Mouse (Mus musculus) heart, embryonic 12.5 days (tissue): ENCODE data around the gene Bcam. TPM values are rescaled to one million over a fixed set of nuclear protein-coding genes. Genes with fewer than 3 reads are reported as not detected.

Experiments
- ATAC-seq: fragments of 200-750 bp; cut with Nextera tagmentation; 2 replicates; pipeline ENCODE4 v1.8.0; 2017; ENCODE audit warnings: moderate TSS enrichment, moderate library complexity; ENCODE audit not compliant: insufficient number of reproducible peaks, low FRiP score
- H3K27ac ChIP-seq: fragments of 300-500 bp; sonication (generic); 2 replicates; pipeline ENCODE4 v1.5.1; 2016; ENCODE audit warnings: mild to moderate bottlenecking, moderate library complexity; ENCODE audit not compliant: poor library complexity, severe bottlenecking
- H3K27me3 ChIP-seq: fragments of 300-500 bp; sonication (generic); replicated peaks from 2 replicates; pipeline ENCODE4 v1.6.1; 2016; ENCODE audit warnings: mild to moderate bottlenecking, moderate library complexity
- H3K36me3 ChIP-seq: fragments of 300-500 bp; sonication (generic); 2 replicates; pipeline ENCODE4 v1.6.1; 2016; ENCODE audit warnings: mild to moderate bottlenecking, moderate library complexity
- H3K4me1 ChIP-seq: fragments of 300-500 bp; sonication (generic); replicated peaks from 2 replicates; pipeline ENCODE4 v1.6.1; 2016; ENCODE audit warnings: mild to moderate bottlenecking
- H3K4me2 ChIP-seq: fragments of 300-500 bp; sonication (generic); 2 replicates; pipeline ENCODE4 v1.6.1; 2016; ENCODE audit warnings: mild to moderate bottlenecking, moderate library complexity
- H3K4me3 ChIP-seq: fragments of 300-500 bp; sonication (generic); 2 replicates; pipeline ENCODE4 v1.5.1; 2016; ENCODE audit warnings: mild to moderate bottlenecking
- H3K9ac ChIP-seq: fragments of 300-500 bp; sonication (generic); 2 replicates; pipeline ENCODE4 v1.6.1; 2016; ENCODE audit warnings: mild to moderate bottlenecking, moderate library complexity
- H3K9me3 ChIP-seq: fragments of 300-500 bp; sonication (generic); replicated peaks from 2 replicates; pipeline ENCODE4 v1.6.1; 2016; ENCODE audit warnings: mild to moderate bottlenecking, moderate library complexity
- WGBS: fragments of 180-500 bp; shearing (Covaris S2); methylation state at CpG from one replicate; pipeline ENCODE4 v1.1.7; 2016; 5-methylcytosine and 5-hydroxymethylcytosine counted together
- polyA plus RNA-seq: library from polyadenylated mRNA; unstranded; fragments of >200 nt; fragmentation: Nextera tagmentation; extraction: Ambion mirVana; gene quantifications from 2 replicates; pipeline ENCODE4 v1.2.1, GENCODE M21; 2016

Gene Bcam
- polyA plus RNA-seq, 1 experiment from 2014 or later = 232 TPM

DNA sequence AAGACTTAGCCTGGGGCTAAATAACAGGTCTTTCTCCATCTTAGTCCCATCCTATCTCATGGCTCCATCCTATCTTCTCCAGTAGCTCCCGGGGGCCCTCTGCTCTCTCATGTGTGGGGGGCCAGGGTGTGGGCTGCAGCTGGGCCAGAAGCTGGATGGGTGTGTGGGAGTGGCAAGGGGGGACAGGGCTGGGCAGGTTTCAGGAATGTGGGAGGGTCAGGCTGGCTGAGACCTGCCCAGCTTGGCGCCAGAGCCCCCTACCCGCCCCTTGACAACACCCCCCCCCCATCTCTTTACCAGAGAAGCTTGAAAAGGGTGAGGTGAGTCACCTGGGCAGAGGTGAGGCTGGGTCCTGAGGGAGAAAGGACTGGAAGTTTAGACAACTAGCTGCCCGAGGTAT, 1.8 kb downstream of the Bcam start:
- peak overlapping the region; percentile 85 for H3K4me2 ChIP-seq

DNA sequence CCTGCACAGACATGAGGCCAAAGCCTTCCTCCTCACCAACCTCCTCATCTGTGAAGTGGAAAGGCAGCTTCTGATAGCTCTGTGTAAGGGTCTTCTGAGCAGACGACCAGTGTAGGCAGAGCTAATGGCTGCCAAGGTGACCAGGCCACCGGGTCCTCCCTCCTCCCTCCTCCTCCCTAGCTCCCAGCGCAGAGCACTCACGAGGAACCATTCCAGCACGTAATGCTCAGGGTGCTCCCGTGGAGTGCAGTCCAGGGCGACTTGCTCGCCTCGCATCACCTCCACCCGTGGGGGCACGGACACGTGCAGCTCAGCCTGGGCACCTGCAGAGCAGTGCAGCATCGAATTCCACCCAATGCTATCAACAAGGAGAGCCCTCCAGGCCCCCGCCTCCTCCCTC, 2.6 kb downstream of the Bcam start:
- peak overlapping the region; percentile 83 for H3K9ac ChIP-seq
- ATAC-seq = no peak
- H3K27ac ChIP-seq = peak overlapping the region; percentile 35; the same call in 1 of the 2 replicates
- 52% methylated on average over 14 of the region's 14 CpGs for WGBS
- peak overlapping the region; percentile 85 for H3K4me2 ChIP-seq
- no peaks in the 10 kb centered on the region for H3K27me3 ChIP-seq
- H3K9me3 ChIP-seq = no peaks in the 10 kb centered on the region
- H3K36me3 ChIP-seq = peaks cover 41% of the 10 kb centered on the region
- peak overlapping the region; percentile 71 for H3K4me3 ChIP-seq
- peaks cover 34% of the 10 kb centered on the region for H3K4me1 ChIP-seq

More for the DNA sequence above, 1.8 kb downstream of the Bcam start:
- Histone ChIP-seq H3K4me3 (peak overlapping the region; percentile 71), H3K4me1 (peaks cover 31% of the 10 kb centered on the region), H3K36me3 (peaks cover 33% of the 10 kb centered on the region), H3K9me3 (no peaks in the 10 kb centered on the region), H3K27me3 (no peaks in the 10 kb centered on the region), H3K9ac (peak overlapping the region; percentile 83), H3K27ac (peak overlapping the region; percentile 62; the same call in 1 of the 2 replicates)
- 19% methylated on average over 4 of the region's 4 CpGs for WGBS
- no peak for ATAC-seq

DNA sequence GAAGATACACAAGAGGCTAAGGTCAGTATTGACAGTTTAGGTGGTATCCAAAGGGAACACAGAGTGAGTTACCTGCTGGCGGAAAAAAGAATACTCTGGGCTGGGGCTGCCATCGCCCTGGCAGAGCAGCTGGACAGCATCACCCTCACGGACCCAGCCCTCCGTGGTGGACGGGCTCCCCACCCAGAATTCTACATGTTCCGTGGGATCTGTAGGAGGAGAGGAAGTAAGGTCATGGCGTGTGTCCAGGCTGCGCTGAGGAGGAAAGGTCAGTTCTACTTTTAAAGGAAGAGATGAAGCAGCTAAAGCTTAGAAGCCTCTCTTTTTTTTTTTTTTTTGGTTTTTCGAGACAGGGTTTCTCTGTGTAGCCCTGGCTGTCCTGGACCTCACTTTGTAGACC, 6.2 kb downstream of the Bcam start:
- no peaks in the 10 kb centered on the region for H3K9me3 ChIP-seq
- no peak overlapping the region for H3K4me3 ChIP-seq
- peaks cover 47% of the 10 kb centered on the region for H3K4me1 ChIP-seq
- H3K36me3 ChIP-seq = peaks cover 65% of the 10 kb centered on the region
- no peaks in the 10 kb centered on the region for H3K27me3 ChIP-seq
- H3K27ac ChIP-seq = no peak overlapping the region
- H3K9ac ChIP-seq = no peak overlapping the region
- no peak for ATAC-seq
- WGBS = 92% methylated on average over 9 of the region's 9 CpGs
- H3K4me2 ChIP-seq = no peak overlapping the region

DNA sequence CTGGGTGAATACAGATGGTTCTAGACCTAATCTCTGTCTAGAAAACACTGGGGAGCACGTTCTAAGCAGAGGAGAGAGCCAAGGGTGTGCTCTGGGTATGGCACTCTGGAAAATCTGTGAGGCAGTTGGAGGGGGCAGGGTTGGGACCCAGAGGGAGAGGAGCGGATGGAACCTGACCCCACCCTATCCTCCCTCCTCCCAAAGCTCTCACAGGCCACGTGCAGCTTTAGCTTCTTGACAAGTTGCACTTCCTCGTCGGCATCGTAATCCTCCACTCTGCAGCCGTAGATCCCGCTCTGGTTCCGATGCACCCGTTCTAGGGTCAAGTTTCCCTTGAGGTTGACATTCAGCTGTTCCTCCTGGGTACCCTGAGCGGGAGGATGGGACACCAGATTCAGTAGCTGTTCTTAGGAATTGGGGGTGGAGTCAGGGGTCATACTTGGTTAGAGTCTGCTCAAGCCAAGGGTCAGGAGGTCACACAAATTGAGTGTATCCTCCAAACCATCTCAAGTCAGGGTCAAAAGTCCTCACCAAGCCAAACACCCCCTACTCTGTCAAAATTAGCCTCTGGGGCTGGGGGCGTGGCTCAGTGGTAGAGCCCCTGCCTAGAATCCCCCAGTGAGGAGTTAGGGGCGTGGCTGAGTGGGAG, 6.9 kb downstream of the Bcam start:
- H3K27ac ChIP-seq = no peak overlapping the region
- H3K4me2 ChIP-seq = no peak overlapping the region
- H3K9ac ChIP-seq = no peak overlapping the region
- H3K27me3 ChIP-seq = no peaks in the 10 kb centered on the region
- H3K9me3 ChIP-seq = no peaks in the 10 kb centered on the region
- no peak for ATAC-seq
- H3K4me3 ChIP-seq = no peak overlapping the region
- WGBS = 84% methylated on average over 13 of the region's 13 CpGs
- peaks cover 72% of the 10 kb centered on the region for H3K36me3 ChIP-seq
- peaks cover 42% of the 10 kb centered on the region for H3K4me1 ChIP-seq

DNA sequence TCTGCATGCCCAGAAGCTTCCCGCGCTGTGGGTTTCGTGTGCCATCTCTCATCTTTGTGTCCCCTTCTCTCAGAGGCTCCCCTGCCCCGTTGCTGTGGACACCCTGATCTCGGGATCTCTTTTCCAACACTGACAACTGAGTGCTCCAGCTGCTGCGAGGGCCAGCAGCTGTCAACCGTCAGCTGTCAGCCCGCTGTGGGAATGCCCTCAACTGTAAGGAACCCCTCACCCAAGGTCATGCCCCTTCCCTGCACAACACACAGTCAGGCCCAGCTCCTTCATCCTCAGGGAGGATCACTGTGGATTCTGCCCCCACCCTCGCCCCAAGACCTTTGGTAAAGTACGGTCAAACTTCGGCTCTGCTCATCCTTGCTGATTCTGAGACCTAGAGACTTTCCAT, 8.5 kb downstream of the Bcam start:
- no peak for ATAC-seq
- 0 out of 2 replicates have a peak overlapping the region, but pooled peaks have one; percentile 7 for H3K9ac ChIP-seq
- H3K4me1 ChIP-seq = peaks cover 39% of the 10 kb centered on the region
- H3K4me3 ChIP-seq = no peak overlapping the region
- peak overlapping the region; percentile 61 for H3K27ac ChIP-seq
- WGBS = 36% methylated on average over 11 of the region's 11 CpGs
- peaks cover 81% of the 10 kb centered on the region for H3K36me3 ChIP-seq
- no peaks in the 10 kb centered on the region for H3K9me3 ChIP-seq
- H3K27me3 ChIP-seq = no peaks in the 10 kb centered on the region
- no peak overlapping the region for H3K4me2 ChIP-seq

DNA sequence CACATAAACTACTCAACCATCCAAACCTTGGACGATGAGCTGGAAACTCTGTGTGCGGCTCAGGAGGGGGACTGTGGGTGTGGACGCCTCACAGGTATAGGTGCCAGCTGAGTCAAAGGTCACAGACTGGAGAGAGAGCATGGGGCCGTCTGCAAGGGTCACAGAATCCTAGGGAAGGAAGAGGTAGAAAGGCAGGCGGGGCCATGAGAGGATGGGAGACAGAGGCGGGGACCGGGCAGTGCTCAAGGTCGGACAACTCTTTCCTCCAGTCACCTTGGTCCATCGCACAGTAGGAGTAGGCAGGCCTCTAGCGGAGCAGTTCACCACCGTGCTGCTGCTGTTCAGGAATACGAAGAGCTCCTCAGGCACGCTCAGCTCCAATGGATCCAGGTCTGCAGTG, 10.8 kb downstream of the Bcam start:
- H3K36me3 ChIP-seq = peaks cover 61% of the 10 kb centered on the region
- no peaks in the 10 kb centered on the region for H3K27me3 ChIP-seq
- no peak for ATAC-seq
- no peak overlapping the region for H3K4me3 ChIP-seq
- H3K4me2 ChIP-seq = no peak overlapping the region
- H3K9me3 ChIP-seq = no peaks in the 10 kb centered on the region
- no peak overlapping the region for H3K9ac ChIP-seq
- H3K27ac ChIP-seq = peak overlapping the region; percentile 55
- WGBS = 70% methylated on average over 13 of the region's 13 CpGs
- H3K4me1 ChIP-seq = peaks cover 62% of the 10 kb centered on the region

DNA sequence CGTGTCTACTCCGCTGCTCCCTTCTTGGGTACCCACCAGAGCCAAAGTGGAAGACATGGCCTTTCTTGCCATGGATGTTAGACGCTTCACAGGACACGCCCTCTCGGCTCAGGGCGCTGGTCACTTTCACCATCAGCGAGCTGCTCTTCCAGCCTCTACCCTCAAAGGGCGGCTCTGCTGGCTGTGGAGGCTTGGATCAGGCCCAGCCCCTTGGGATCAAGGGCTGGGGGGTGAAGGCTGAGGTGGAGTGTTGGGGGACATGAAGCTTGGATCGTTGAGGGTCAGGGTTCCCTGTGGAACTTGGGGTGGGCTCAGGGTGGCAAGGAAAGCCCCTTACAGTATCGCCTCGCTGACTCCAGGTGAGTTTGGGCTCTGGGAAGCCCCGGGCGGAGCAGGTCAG, 12.2 kb downstream of the Bcam start:
- Histone ChIP-seq H3K9me3 (no peaks in the 10 kb centered on the region), H3K27me3 (no peaks in the 10 kb centered on the region), H3K4me1 (peaks cover 71% of the 10 kb centered on the region), H3K9ac (no peak overlapping the region), H3K4me2 (no peak overlapping the region), H3K27ac (peak overlapping the region; percentile 19; the same call in 1 of the 2 replicates), H3K4me3 (no peak overlapping the region), H3K36me3 (peaks cover 48% of the 10 kb centered on the region)
- WGBS = 80% methylated on average over 13 of the region's 13 CpGs
- ATAC-seq = no peak

DNA sequence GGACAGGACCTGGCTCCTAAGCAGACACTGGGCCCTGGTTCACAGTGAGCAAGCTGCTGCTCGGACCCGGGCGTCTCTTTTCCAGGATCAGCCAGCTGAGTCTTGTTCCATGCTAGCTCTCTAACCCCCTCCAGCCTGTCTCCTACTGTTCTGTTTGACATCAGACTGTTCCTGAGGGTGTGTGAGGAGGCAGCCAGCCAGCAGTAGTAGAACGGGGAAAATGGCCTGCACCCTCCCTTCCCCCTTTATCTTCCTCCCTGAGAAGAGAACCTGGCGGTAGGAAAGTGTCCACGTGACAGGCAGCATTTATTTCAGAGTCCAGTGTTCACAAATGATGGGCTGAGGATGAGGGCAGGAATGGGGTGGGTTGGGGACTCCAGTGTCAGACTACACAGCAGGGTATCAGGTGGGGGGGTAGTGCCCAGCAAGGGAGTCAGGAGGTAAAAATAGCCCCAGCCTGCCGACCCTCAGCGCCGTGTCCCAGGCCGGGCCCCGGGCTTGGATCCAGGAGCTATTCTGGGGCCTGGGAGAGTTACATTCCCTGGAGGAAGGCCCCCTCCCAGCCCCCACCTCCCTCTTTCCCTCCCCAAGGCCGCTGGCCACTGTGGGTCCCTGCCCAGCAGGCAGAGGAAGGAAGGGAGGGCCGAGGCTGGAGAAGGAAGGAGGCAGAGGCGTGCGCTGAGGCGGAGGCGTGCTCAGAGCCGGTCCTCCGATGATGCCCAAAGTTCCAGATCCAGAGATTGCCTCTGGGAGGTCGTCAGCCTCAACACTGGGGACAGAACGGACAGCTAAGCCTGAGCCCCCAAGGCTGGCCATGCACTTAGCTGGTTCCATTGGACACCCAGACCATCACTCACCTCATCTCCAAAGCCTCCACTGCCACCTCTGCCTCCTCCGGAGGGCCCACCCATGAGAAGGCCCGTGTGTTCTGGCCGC, 14.7 kb downstream of the Bcam start:
- H3K4me3 ChIP-seq = peak overlapping the region; percentile 11
- H3K9ac ChIP-seq = peak overlapping the region; percentile 48
- H3K4me2 ChIP-seq = peak overlapping the region; percentile 46
- no peaks in the 10 kb centered on the region for H3K9me3 ChIP-seq
- H3K36me3 ChIP-seq = peaks cover 30% of the 10 kb centered on the region
- peaks cover 61% of the 10 kb centered on the region for H3K4me1 ChIP-seq
- 25% methylated on average over 24 of the region's 24 CpGs for WGBS
- H3K27me3 ChIP-seq = no peaks in the 10 kb centered on the region
- ATAC-seq = peak; percentile 87
- H3K27ac ChIP-seq = peak overlapping the region; percentile 99

DNA sequence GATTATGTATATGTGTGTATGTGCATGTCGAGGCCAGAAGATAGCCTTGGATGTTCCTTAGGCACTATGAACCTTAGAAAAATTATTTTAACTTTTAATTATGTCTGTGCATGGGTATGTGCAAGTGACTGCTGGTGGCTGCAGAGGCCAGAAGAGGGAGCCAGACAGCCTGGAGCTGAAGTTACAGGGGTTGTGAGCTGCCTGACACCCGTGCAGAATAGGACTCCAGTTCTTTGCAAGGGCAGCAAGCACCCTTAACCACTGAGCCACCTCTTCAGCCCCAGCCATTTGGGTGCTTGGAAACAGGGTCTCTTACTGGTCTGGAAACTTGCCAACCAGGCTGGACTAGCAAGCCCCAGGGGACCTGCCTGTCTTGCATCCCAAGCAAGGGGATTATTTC, 15.8 kb downstream of the Bcam start:
- H3K4me2 ChIP-seq = peak overlapping the region; percentile 46; the same call in 1 of the 2 replicates
- H3K27ac ChIP-seq = peak overlapping the region; percentile 99
- no peak for ATAC-seq
- 80% methylated on average over 2 of the region's 2 CpGs for WGBS
- no peaks in the 10 kb centered on the region for H3K9me3 ChIP-seq
- no peaks in the 10 kb centered on the region for H3K27me3 ChIP-seq
- H3K4me1 ChIP-seq = peaks cover 61% of the 10 kb centered on the region
- 0 out of 2 replicates have a peak overlapping the region, but pooled peaks have one; percentile 48 for H3K9ac ChIP-seq
- H3K36me3 ChIP-seq = peaks cover 24% of the 10 kb centered on the region
- no peak overlapping the region for H3K4me3 ChIP-seq

DNA sequence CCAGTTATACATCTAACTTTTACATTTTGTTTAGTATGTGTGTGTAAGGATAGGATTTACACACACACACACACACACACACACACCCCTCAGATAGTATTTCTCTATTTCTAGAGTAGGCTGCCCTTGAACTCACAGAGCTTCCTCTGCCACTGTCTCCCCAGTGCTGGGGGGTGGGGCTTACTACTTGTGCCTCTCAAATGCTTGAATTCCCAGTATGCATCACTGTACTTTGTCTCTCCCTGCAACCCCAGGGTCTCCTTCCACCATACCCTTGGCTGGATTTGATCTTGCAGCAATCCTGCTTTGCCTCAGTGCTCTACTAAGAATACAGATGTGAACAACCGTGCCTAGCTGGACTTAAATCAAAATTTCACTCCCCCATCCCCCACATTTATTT, 16.8 kb downstream of the Bcam start:
- Histone ChIP-seq H3K4me1 (peaks cover 56% of the 10 kb centered on the region), H3K4me2 (no peak overlapping the region), H3K27me3 (no peaks in the 10 kb centered on the region), H3K9ac (no peak overlapping the region), H3K4me3 (no peak overlapping the region), H3K27ac (0 out of 2 replicates have a peak overlapping the region, but pooled peaks have one; percentile 45), H3K36me3 (peaks cover 15% of the 10 kb centered on the region), H3K9me3 (no peaks in the 10 kb centered on the region)
- 78% methylated on average over 1 of the region's 1 CpGs for WGBS
- ATAC-seq = no peak

DNA sequence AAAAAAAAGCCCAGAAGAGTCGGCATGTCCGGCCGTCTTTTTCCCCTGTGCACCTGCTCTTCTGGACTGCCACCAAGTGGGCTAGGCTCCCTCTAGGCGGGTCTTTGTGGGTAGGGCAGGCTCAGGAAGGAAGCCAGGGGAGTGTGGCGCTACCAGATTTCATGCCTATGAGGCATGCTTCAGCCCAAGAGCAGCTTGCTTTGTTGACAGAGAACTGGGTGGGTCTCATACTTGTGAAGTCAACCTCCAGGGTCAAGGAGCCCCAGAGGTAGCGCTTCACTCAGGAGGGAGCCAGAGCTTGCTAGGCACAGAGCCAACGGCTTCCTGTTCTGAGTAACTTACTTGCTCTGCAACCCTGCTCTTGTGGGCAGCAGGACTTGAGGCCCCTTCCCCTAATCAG, 17.2 kb downstream of the Bcam start:
- no peaks in the 10 kb centered on the region for H3K27me3 ChIP-seq
- peaks cover 52% of the 10 kb centered on the region for H3K4me1 ChIP-seq
- H3K9me3 ChIP-seq = no peaks in the 10 kb centered on the region
- H3K4me2 ChIP-seq = no peak overlapping the region
- WGBS = 62% methylated on average over 7 of the region's 7 CpGs
- no peak overlapping the region for H3K4me3 ChIP-seq
- no peak overlapping the region for H3K9ac ChIP-seq
- peaks cover 10% of the 10 kb centered on the region for H3K36me3 ChIP-seq
- no peak for ATAC-seq
- peak overlapping the region; percentile 45 for H3K27ac ChIP-seq
